Mouse (Mus musculus) forebrain, embryonic 11.5 days (tissue): ENCODE results near the gene Ttyh2. TPM values are rescaled to one million over a fixed set of nuclear protein-coding genes. Genes with fewer than 3 reads are reported as not detected.

Source experiments
- ATAC-seq: fragments of 200-750 bp; cut with Nextera tagmentation; replicated peaks from 2 replicates; pipeline ENCODE4 v1.8.0; 2017; ENCODE audit warnings: moderate TSS enrichment; ENCODE audit not compliant: low FRiP score
- DNase-seq: peaks from one replicate; pipeline ENCODE4 v3.0.0-alpha.2; 2017; ENCODE audit warnings: low spot score
- H3K27ac ChIP-seq: fragments of 300-500 bp; sonication (generic); 2 replicates; pipeline ENCODE4 v1.5.1; 2014; ENCODE audit warnings: low read depth, low read length
- H3K27me3 ChIP-seq: fragments of 300-500 bp; sonication (generic); 2 replicates; pipeline ENCODE4 v1.6.1; 2014; ENCODE audit warnings: mild to moderate bottlenecking, low read length, mixed read lengths; ENCODE audit not compliant: control insufficient read depth, insufficient read depth
- H3K36me3 ChIP-seq: fragments of 300-500 bp; sonication (generic); 2 replicates; pipeline ENCODE4 v1.6.1; 2014; ENCODE audit warnings: mild to moderate bottlenecking, low read length, moderate library complexity, mixed read lengths; ENCODE audit not compliant: control insufficient read depth, insufficient read depth
- H3K4me1 ChIP-seq: fragments of 300-500 bp; sonication (generic); replicated peaks from 2 replicates; pipeline ENCODE4 v1.6.1; 2014; ENCODE audit warnings: low read length, mixed read lengths; ENCODE audit not compliant: control insufficient read depth, insufficient read depth
- H3K4me2 ChIP-seq: fragments of 300-500 bp; sonication (generic); 2 replicates; pipeline ENCODE4 v1.6.1; 2014; ENCODE audit warnings: low read depth, mild to moderate bottlenecking, low read length, moderate library complexity, mixed read lengths; ENCODE audit not compliant: severe bottlenecking
- H3K4me3 ChIP-seq: fragments of 300-500 bp; sonication (generic); 2 replicates; pipeline ENCODE4 v1.5.1; 2014; ENCODE audit warnings: low read depth, low read length
- H3K9ac ChIP-seq: fragments of 300-500 bp; sonication (generic); 2 replicates; pipeline ENCODE4 v1.6.1; 2014; ENCODE audit warnings: low read length
- H3K9me3 ChIP-seq: fragments of 300-500 bp; sonication (generic); 2 replicates; pipeline ENCODE4 v1.6.1; 2016; ENCODE audit warnings: low read length, mixed read lengths; ENCODE audit not compliant: control insufficient read depth
- WGBS: fragments of 180-500 bp; shearing (Covaris S2); extraction: QIAGEN DNeasy Blood & Tissue Kit; methylation state at CpG from one replicate; pipeline ENCODE4 v1.1.7; 2014; 5-methylcytosine and 5-hydroxymethylcytosine counted together
- polyA plus RNA-seq: library from polyadenylated mRNA; unstranded; fragments of >200 nt; fragmentation: Nextera tagmentation; extraction: Ambion mirVana; gene quantifications from 2 replicates; pipeline ENCODE4 v1.2.1, GENCODE M21; 2014

Gene Ttyh2
- polyA plus RNA-seq, 1 experiment from 2014 or later: 11.7 TPM

GRCm38 (mm10) chr11:114728333-114728732, 53.1 kb downstream of the Ttyh2 start:
- ATAC-seq: no peak

DNA sequence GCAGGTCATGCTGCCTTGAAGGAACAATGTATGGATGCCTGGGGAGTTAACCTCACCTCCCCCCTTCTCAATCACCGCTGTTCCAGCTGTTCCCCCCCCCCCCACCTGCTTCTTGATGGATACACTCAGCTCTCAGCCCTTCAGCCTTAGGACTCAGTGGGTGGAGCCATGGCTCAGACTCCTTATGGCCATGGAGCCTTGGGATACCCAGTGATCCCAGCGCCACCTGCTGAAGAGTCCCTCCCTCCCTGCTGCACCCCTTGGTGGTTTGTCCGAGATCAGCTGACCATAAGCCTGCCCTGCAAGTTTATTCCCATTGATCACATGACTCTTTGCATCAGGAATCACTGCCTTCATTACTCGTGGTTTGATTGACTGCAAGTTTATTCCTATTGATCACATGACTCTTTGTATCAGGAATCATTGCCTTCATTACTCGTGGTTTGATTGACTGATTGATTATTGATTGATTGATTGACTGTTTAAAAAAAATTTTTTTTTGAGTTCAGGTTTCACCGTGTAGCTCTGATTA, 54.7 kb downstream of the Ttyh2 start:
- H3K36me3 ChIP-seq: no peaks in the 10 kb centered on the region
- H3K27me3 ChIP-seq: no peaks in the 10 kb centered on the region
- no peak for DNase-seq
- H3K4me2 ChIP-seq: no peak overlapping the region
- H3K27ac ChIP-seq: no peak overlapping the region
- no peak overlapping the region for H3K4me3 ChIP-seq
- no peak for ATAC-seq
- no peaks in the 10 kb centered on the region for H3K4me1 ChIP-seq
- no peaks in the 10 kb centered on the region for H3K9me3 ChIP-seq
- H3K9ac ChIP-seq: no peak overlapping the region
- WGBS: 56% methylated on average over 6 of the region's 6 CpGs

More at GRCm38 (mm10) chr11:114728333-114728732, 53.1 kb downstream of the Ttyh2 start:
- no peak for DNase-seq
- Histone ChIP-seq H3K4me2 (no peak overlapping the region), H3K9me3 (no peaks in the 10 kb centered on the region), H3K36me3 (no peaks in the 10 kb centered on the region), H3K9ac (no peak overlapping the region), H3K27me3 (no peaks in the 10 kb centered on the region), H3K4me1 (no peaks in the 10 kb centered on the region), H3K27ac (no peak overlapping the region), H3K4me3 (no peak overlapping the region)
- whole genome bisulfite sequencing: 56% methylated on average over 5 of the region's 5 CpGs

GRCm38 (mm10) chr11:114731711-114732110, 56.5 kb downstream of the Ttyh2 start:
- Histone ChIP-seq H3K9ac (no peak overlapping the region), H3K4me3 (no peak overlapping the region), H3K9me3 (no peaks in the 10 kb centered on the region), H3K4me1 (no peaks in the 10 kb centered on the region), H3K27me3 (no peaks in the 10 kb centered on the region), H3K36me3 (no peaks in the 10 kb centered on the region), H3K27ac (no peak overlapping the region), H3K4me2 (no peak overlapping the region)
- no peak for DNase-seq
- no peak for ATAC-seq
- WGBS: 81% methylated on average over 4 of the region's 4 CpGs

- no peak for ATAC-seq
- no peaks in the 10 kb centered on the region; the same call in 1 of the 2 replicates for H3K4me1 ChIP-seq
- no peak overlapping the region for H3K27ac ChIP-seq
- H3K36me3 ChIP-seq: no peaks in the 10 kb centered on the region
- WGBS: 80% methylated on average over 22 of the region's 22 CpGs
- no peaks in the 10 kb centered on the region for H3K27me3 ChIP-seq
- no peak overlapping the region for H3K4me3 ChIP-seq
- no peak for DNase-seq
- no peaks in the 10 kb centered on the region for H3K9me3 ChIP-seq
- no peak overlapping the region for H3K4me2 ChIP-seq
- H3K9ac ChIP-seq: no peak overlapping the region
These were observed 57.7 kb downstream of the Ttyh2 start for GRCm38 (mm10) chr11:114732890-114733289.

DNA sequence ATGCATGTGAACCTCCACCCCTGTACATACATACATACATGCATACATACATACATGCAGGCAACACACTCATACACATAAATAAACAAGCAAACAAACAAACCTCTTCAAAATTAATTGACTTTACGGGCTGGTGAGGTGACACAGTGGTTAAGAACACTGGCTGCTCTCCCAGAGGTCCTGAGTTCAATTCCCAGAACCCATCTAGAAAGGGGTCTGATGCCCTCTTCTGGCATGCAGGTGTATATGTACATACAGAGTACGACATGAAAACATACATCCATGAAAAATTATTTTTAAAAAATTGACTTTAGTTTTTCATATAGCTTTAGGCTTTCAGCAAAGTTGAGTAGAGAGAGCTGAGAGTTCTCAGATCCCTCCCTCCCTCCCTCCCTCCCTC, 60.9 kb downstream of the Ttyh2 start:
- H3K27ac ChIP-seq: no peak overlapping the region
- H3K9ac ChIP-seq: no peak overlapping the region
- no peaks in the 10 kb centered on the region for H3K36me3 ChIP-seq
- H3K9me3 ChIP-seq: no peaks in the 10 kb centered on the region
- no peaks in the 10 kb centered on the region for H3K27me3 ChIP-seq
- H3K4me2 ChIP-seq: no peak overlapping the region
- H3K4me1 ChIP-seq: no peaks in the 10 kb centered on the region; the same call in 1 of the 2 replicates
- WGBS: 80% methylated on average over 2 of the region's 2 CpGs
- ATAC-seq: no peak
- no peak for DNase-seq
- no peak overlapping the region for H3K4me3 ChIP-seq

DNA sequence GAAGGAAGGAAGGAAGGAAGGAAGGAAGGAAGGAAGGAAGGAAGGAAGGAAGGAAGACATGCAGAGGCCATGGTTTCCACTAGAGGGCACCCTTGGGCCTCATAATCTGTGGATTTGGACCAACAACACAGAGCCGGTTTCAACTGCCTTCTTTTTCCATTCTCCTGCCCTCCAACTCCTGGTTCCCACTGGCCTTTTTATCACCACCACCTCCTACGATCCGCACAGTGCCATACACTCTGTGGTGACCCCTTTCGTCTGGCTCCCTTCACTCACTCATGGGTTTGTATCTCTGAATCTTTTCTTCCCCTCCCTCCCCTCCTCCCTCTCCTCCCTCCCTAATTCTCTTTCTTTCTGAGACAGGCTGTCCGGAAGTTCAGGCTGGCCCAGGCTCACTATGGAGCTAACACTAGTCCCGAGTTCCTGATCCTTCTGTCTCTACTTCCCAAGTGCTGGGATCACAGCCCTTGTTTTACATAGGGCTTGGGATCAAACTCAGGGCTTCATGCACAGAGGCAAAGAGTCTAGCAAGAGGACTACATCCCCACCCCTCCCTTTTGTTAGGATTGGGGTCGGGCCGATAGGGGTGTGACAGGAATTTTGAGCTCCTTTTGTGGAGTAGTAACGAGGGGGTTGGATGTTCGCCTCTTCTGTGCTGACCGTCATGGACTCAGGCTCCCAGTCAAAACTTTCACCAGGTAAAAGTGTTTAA, 61.8 kb downstream of the Ttyh2 start:
- ATAC-seq (0 out of 2 replicates have a peak, but pooled peaks have one; percentile 53), DNase-seq (peak; percentile 71)
- Histone ChIP-seq H3K9ac (peak overlapping the region; percentile 0; the same call in 1 of the 2 replicates), H3K27me3 (no peaks in the 10 kb centered on the region), H3K36me3 (no peaks in the 10 kb centered on the region), H3K4me3 (no peak overlapping the region), H3K27ac (no peak overlapping the region), H3K4me1 (peaks cover 5% of the 10 kb centered on the region; the same call in 1 of the 2 replicates), H3K4me2 (no peak overlapping the region), H3K9me3 (no peaks in the 10 kb centered on the region)
- WGBS: 18% methylated on average over 11 of the region's 11 CpGs

DNA sequence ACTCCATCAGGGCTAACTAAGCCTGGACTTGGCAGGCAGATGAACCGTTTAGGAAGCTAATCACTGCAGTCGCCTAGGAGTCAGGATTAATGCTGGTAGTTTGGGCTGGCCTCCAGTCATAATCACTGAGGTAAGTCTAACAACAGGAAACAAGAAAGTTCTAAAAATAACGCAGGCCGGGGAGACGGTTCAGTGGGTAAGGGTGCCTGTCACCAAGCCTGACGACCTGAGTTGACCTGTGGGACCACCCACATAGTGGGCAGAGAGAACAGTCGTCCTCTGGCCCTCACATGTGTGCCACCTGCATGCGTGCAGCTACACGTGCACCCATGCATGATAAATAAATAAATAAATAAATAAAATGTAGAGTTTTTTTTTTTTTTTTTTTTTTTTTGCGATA, 65.4 kb downstream of the Ttyh2 start:
- no peaks in the 10 kb centered on the region for H3K27me3 ChIP-seq
- DNase-seq (no peak), ATAC-seq (no peak)
- H3K36me3 ChIP-seq: no peaks in the 10 kb centered on the region
- H3K27ac ChIP-seq: no peak overlapping the region
- 44% methylated on average over 10 of the region's 10 CpGs for WGBS
- no peak overlapping the region for H3K4me3 ChIP-seq
- H3K9me3 ChIP-seq: no peaks in the 10 kb centered on the region
- peaks cover 8% of the 10 kb centered on the region; the same call in 1 of the 2 replicates for H3K4me1 ChIP-seq
- H3K4me2 ChIP-seq: no peak overlapping the region
- H3K9ac ChIP-seq: no peak overlapping the region

DNA sequence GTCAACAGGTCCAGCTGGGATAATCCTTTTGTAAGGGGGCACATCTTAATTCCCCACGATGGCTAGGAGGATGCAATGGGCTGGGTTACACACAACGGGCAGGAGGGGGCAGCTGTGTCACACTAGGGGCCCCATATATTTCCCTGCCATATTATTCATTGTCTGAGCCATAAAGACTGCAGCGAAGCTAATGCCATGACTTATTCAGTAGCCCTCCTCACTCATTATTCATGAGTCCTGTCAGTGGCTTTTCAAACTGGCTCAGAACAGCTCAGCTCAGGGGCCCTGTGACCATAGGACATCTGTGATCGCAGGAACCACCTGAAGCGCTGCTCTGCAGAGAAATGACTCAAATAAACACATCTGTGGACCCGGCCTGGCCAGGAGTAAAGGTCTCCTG, 66.2 kb downstream of the Ttyh2 start:
- Histone ChIP-seq H3K27ac (no peak overlapping the region; the same call in 1 of the 2 replicates), H3K36me3 (no peaks in the 10 kb centered on the region), H3K4me1 (peaks cover 8% of the 10 kb centered on the region; the same call in 1 of the 2 replicates), H3K27me3 (no peaks in the 10 kb centered on the region), H3K9me3 (no peaks in the 10 kb centered on the region), H3K4me2 (no peak overlapping the region), H3K4me3 (no peak overlapping the region), H3K9ac (no peak overlapping the region)
- WGBS: 30% methylated on average over 6 of the region's 6 CpGs
- ATAC-seq (0 out of 2 replicates have a peak, but pooled peaks have one; percentile 34), DNase-seq (no peak)
